Mouse (Mus musculus) brain, embryonic 14.5 days (tissue): ENCODE results near the gene Batf2.

Source experiments
- CTCF ChIP-seq: fragments of 200-500 bp; IDR thresholded peaks from 2 replicates; pipeline ENCODE4 v1.5.1; 2012; ENCODE audit warnings: inconsistent platforms, mild to moderate bottlenecking, moderate library complexity, borderline replicate concordance; ENCODE audit not compliant: insufficient read depth, insufficient read length; ENCODE audit errors: extremely low read depth
- POLR2A ChIP-seq: fragments of 200-500 bp; IDR thresholded peaks from 2 replicates; pipeline ENCODE4 v1.6.1; 2012; ENCODE audit warnings: mild to moderate bottlenecking, inconsistent platforms, borderline replicate concordance; ENCODE audit not compliant: poor library complexity, insufficient read depth, insufficient read length, severe bottlenecking; ENCODE audit errors: extremely low read depth

DNA sequence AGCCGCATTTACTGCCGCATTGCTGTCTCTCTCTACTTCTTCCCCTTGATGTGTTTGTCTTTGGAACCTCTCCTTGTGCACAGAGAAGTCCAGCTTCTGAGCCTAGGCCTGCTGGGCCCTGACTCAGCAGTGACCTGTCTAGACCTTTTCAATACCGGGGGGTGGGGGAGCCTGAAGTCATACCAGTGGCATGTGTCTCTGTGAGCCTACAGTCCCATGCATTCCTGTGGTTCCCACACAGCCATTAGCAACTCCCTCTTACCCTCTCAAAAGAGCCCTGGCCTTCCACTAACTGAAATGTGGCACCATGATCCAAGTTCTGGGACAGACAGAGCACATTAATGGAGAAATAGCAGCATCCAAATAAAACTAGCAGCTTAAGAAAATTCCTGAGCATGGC is 4.4 kb upstream of the Batf2 start:
- TF ChIP-seq POLR2A (no peak), CTCF (no peak)
